Comparison of ENCODE assay signal across 8 mouse cellular contexts in genomic region chr3:152193635-152194097, GRCm38 (mm10). TPM values are rescaled to one million over a fixed set of nuclear protein-coding genes. Genes with fewer than 3 reads are reported as not detected.
DNase-seq lines count a peak whose midpoint lies in the region; ATAC-seq lines count a peak whose summit lies in the region.

No protein-coding gene starts in this region.

- peak; percentile 87 for DNase-seq in ZHBTc4 (ENCODE audit: low read depth, low spot score)
- DNase-seq in gastrocnemius, adult 8-10 months (ENCODE audit: low spot score in 2 of 2) = peak; percentile 84 to 86
- DNase-seq in induced T-regulatory cell, adult 2 months (ENCODE audit: low read depth) = peak; percentile 89
- peak; percentile 82 to 93 for DNase-seq in left cerebral cortex, adult 9 months (ENCODE audit: low spot score in 2 of 2)
- DNase-seq in right cerebral cortex, postnatal 14 days = peak; percentile 71
- peak; percentile 67 to 84 for DNase-seq in urinary bladder, postnatal 36 days (ENCODE audit: low spot score in 2 of 2)

- ATAC-seq in common myeloid progenitor, adult 5-6 weeks (replicated peaks; ENCODE audit: low read depth, poor library complexity, severe bottlenecking) = peak; percentile 87
- ATAC-seq in megakaryocyte progenitor cell, adult 5-6 weeks (replicated peaks; ENCODE audit: poor library complexity) = peak; percentile 80

RNA-seq across cellular contexts. Expression of gene Dnajb4, which starts 16.4 kb away (rescaled TPM):
- 72.1 and 88.3 TPM in 2 replicates for total RNA-seq in common myeloid progenitor, adult 5-6 weeks (2017)
- 10 to 100 TPM; 43.8 to 67.3 (median 46.9) TPM for total RNA-seq in gastrocnemius, adult 8-10 months (2022)
- total RNA-seq in megakaryocyte progenitor cell, adult 5-6 weeks (2015) = 37.8 and 37.9 TPM in 2 replicates
- 39.3 and 43.5 TPM in 2 replicates for total RNA-seq in megakaryocyte progenitor cell, adult 5-6 weeks (2017)

RNA-seq across cellular contexts. Expression of gene Fubp1, which starts 16.6 kb away (rescaled TPM):
- 244 and 251 TPM in 2 replicates for total RNA-seq in common myeloid progenitor, adult 5-6 weeks (2017)
- total RNA-seq in gastrocnemius, adult 8-10 months (2022) = 10 to 100 TPM; 20.1 to 27.7 (median 21.3) TPM
- total RNA-seq in megakaryocyte progenitor cell, adult 5-6 weeks (2015) = 149 and 188 TPM in 2 replicates
- total RNA-seq in megakaryocyte progenitor cell, adult 5-6 weeks (2017) = 204 and 275 TPM in 2 replicates

RNA-seq across cellular contexts. Expression of gene Gipc2, which starts 27.6 kb away (rescaled TPM):
- 1.2 TPM in 1 of 2 replicates, not detected in the other for total RNA-seq in common myeloid progenitor, adult 5-6 weeks (2017)
- under 1 TPM in 3 of 4 experiments, not detected in 1; 0.36 to 0.70 (median 0.68) TPM for total RNA-seq in gastrocnemius, adult 8-10 months (2022)
- total RNA-seq in megakaryocyte progenitor cell, adult 5-6 weeks (2015) = 0.22 TPM in 1 of 2 replicates, not detected in the other
- total RNA-seq in megakaryocyte progenitor cell, adult 5-6 weeks (2017) = not detected in 2 replicates

Comparison
In these comparisons a context has a peak if more than half of its experiments do, and no peak if none do; other contexts are left out.
1. Peak in every context shown above with its lines: DNase-seq and ATAC-seq.